Mouse (Mus musculus) myocyte (in vitro differentiated cells): Measurements from ENCODE around the gene Tmem189. TPM values are rescaled to one million over a fixed set of nuclear protein-coding genes. Genes with fewer than 3 reads are reported as not detected.

Experiments
- H3K27me3 ChIP-seq: one replicate; pipeline ENCODE4 v1.6.1; 2011; ENCODE audit not compliant: control insufficient read depth, insufficient read depth, insufficient read length
- H3K36me3 ChIP-seq: one replicate; pipeline ENCODE4 v1.6.1; 2011; ENCODE audit not compliant: control insufficient read depth, insufficient read depth
- H3K4me2 ChIP-seq: one replicate; pipeline ENCODE4 v1.6.1; 2011; ENCODE audit warnings: low read depth, control low read depth
- H3K4me3 ChIP-seq: one replicate; pipeline ENCODE4 v1.5.1; 2011; ENCODE audit warnings: mild to moderate bottlenecking, control low read depth, moderate library complexity
- H3K79me2 ChIP-seq: one replicate; pipeline ENCODE4 v1.6.1; 2011; ENCODE audit not compliant: control insufficient read depth, insufficient read depth
- H3ac ChIP-seq: one replicate; pipeline ENCODE4 v1.6.1; 2011; ENCODE audit not compliant: control insufficient read depth, insufficient read length
- CEBPB ChIP-seq: IDR thresholded peaks from 2 replicates; pipeline ENCODE4 v1.6.1; 2011; ENCODE audit warnings: mild to moderate bottlenecking, moderate library complexity; ENCODE audit not compliant: poor library complexity, insufficient read depth, severe bottlenecking
- E2F4 ChIP-seq: IDR thresholded peaks from one replicate; pipeline ENCODE4 v1.6.1; 2011; ENCODE audit warnings: mild to moderate bottlenecking, control low read depth, moderate library complexity; ENCODE audit not compliant: insufficient read depth
- MAX ChIP-seq: IDR thresholded peaks from one replicate; pipeline ENCODE4 v1.6.1; 2011; ENCODE audit warnings: low read depth, mild to moderate bottlenecking, control low read depth
- MYOD1 ChIP-seq, 3 experiments: IDR thresholded peaks; one replicate each; pipeline ENCODE4 v1.6.1; 2011; ENCODE audit warnings: control low read depth in 2 of 3, low read depth in 2 of 3, mild to moderate bottlenecking in 2 of 3, moderate library complexity in 1 of 3; ENCODE audit not compliant: insufficient read length in 2 of 3, control insufficient read depth in 1 of 3
- MYOG ChIP-seq, 3 experiments: IDR thresholded peaks; one replicate each; pipeline ENCODE4 v1.6.1; 2011; ENCODE audit warnings: control low read depth in 2 of 3, low read depth in 2 of 3, mild to moderate bottlenecking in 2 of 3; ENCODE audit not compliant: insufficient read length in 2 of 3, control insufficient read depth in 1 of 3, insufficient read depth in 1 of 3
- POLR2A ChIP-seq: IDR thresholded peaks from one replicate; pipeline ENCODE4 v1.6.1; 2011; ENCODE audit warnings: low read depth, mild to moderate bottlenecking, control low read depth, moderate library complexity; ENCODE audit not compliant: insufficient read length
- POLR2AphosphoS2 ChIP-seq: IDR thresholded peaks from one replicate; pipeline ENCODE4 v1.6.1; 2011; ENCODE audit warnings: low read depth, control low read depth; ENCODE audit not compliant: insufficient read length
- REST ChIP-seq: IDR thresholded peaks from one replicate; pipeline ENCODE4 v1.6.1; 2011; ENCODE audit warnings: mild to moderate bottlenecking, control low read depth, moderate library complexity; ENCODE audit not compliant: insufficient read depth, insufficient read length
- SRF ChIP-seq: IDR thresholded peaks from one replicate; pipeline ENCODE4 v1.6.1; 2011; ENCODE audit warnings: low read depth; ENCODE audit not compliant: control insufficient read depth, insufficient read length
- TCF12 ChIP-seq: IDR thresholded peaks from one replicate; pipeline ENCODE4 v1.6.1; 2011; ENCODE audit warnings: mild to moderate bottlenecking, control low read depth; ENCODE audit not compliant: poor library complexity, insufficient read depth, severe bottlenecking
- TCF3 ChIP-seq: IDR thresholded peaks from one replicate; pipeline ENCODE4 v1.6.1; 2011; ENCODE audit warnings: low read depth, control low read depth; ENCODE audit not compliant: insufficient read length
- USF1 ChIP-seq: IDR thresholded peaks from one replicate; pipeline ENCODE4 v1.6.1; 2011; ENCODE audit warnings: low read depth, mild to moderate bottlenecking, control low read depth, moderate library complexity
- polyA plus RNA-seq: library from polyadenylated mRNA; unstranded; fragments of >200 nt; fragmentation: generic; extraction: Trizol; gene quantifications from one replicate; pipeline ENCODE4 v1.2.1, GENCODE M21; 2012; ENCODE audit warnings: missing spikeins

The Tmem189 gene
- polyA plus RNA-seq, 1 experiment: 91.9 TPM

DNA sequence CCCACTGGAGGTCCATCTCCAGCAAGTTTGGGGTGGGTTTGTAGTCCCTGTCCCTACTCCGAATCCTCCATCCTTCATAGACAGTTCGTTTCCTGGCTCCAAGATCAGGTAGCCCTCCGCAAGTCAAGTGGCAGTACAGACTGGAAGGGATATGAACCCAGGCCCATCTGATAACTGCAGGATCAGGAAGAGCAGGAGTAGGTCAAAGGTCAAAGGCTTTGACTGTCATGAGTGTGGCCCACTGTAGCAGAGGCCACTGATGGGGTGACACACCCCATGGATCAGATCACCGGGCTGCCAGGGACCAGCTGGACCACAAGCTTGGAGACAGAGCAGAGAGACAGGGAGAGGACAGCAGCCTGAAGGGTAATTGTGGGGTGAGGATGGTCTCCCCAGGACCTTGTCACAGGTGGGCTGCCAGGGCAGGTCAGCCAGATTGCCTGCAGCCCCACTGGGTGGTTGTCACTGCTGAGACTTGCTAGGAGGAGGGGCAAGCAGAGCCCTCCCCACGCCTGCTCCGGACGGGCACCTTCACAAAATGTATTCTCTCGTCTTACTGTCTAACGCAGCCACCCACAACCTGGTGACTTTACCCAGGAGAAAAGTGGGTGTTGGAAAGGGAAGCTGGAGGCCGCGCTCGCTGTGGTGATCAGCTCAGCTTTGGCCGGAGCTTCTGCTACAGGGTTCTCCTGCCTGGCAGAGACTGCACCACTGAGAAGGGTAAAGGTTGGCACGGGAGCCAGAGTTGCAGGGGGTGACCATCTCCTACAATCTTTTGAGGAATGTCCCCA lies 2.4 kb upstream of the Tmem189 start:
- Histone ChIP-seq H3K4me3 (peak overlapping the region; percentile 95), H3ac (no peak overlapping the region), H3K27me3 (no peaks in the 10 kb centered on the region), H3K36me3 (peaks cover 13% of the 10 kb centered on the region), H3K4me2 (peak overlapping the region; percentile 91), H3K79me2 (peaks cover 28% of the 10 kb centered on the region)
- TF ChIP-seq CEBPB: no peak
- peak; percentile 64 for TF ChIP-seq POLR2AphosphoS2
- peak; percentile 53 for TF ChIP-seq POLR2A

DNA sequence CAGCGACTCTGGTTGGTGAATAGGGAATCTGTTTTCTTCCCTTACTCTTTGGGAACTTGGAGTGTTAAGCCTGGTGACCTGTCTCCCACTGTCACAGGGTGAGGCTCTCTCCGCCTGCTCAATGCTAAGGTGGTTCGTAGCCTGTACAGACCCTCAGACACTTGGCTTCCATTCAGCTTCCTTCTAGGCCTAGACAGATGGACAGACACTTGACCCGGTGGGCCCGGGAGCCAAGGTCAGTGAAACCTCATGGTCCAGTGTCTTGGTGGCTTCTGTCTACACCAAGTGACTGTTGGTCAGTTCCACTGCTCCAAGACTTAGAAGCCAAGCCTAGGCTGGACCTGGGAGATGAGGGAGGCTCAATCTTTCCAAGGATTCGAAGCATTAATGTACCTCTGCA lies 1.8 kb upstream of the Tmem189 start:
- no peak for TF ChIP-seq CEBPB
- TF ChIP-seq MAX: no peak
- TF ChIP-seq USF1: no peak
- TF ChIP-seq REST: no peak
- no peak for TF ChIP-seq POLR2AphosphoS2
- TF ChIP-seq SRF: no peak
- TF ChIP-seq MYOG (IDR thresholded peaks at IDR 0.05; ENCODE audit: control insufficient read depth in 1 of 3, insufficient read depth in 1 of 3, insufficient read length in 2 of 3, low read depth in 2 of 3): no peak
- no peak for TF ChIP-seq POLR2A
- no peak for TF ChIP-seq E2F4
- TF ChIP-seq TCF12: no peak
- TF ChIP-seq TCF3: no peak
- TF ChIP-seq MYOD1 (IDR thresholded peaks at IDR 0.05; ENCODE audit: control insufficient read depth in 1 of 3, insufficient read length in 2 of 3, low read depth in 2 of 3): no peak
- Histone ChIP-seq H3K4me2 (peak overlapping the region; percentile 91), H3K79me2 (peaks cover 28% of the 10 kb centered on the region), H3K27me3 (no peaks in the 10 kb centered on the region), H3K36me3 (peaks cover 13% of the 10 kb centered on the region), H3K4me3 (peak overlapping the region; percentile 95), H3ac (no peak overlapping the region)

DNA sequence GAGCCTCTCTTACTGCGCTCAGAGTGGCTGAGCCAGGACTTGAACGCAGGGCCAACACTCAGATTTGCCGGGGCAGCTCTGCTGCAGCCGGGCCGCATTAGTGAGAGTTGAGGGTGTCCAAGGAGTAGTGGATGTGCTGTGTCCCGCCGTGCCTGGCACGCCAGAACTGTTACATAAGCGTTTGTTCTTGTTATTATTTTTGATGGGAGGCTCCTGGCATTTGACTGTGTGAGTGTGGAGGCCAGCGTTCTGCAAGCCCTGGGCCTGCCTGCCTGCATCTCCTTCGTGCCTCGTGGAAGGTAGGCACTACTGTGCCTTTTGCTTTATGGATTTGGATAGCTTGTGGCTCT lies 1.3 kb upstream of the Tmem189 start:
- Histone ChIP-seq H3ac (peak overlapping the region; percentile 97), H3K4me3 (peak overlapping the region; percentile 95), H3K27me3 (no peaks in the 10 kb centered on the region), H3K4me2 (peak overlapping the region; percentile 91), H3K36me3 (peaks cover 13% of the 10 kb centered on the region), H3K79me2 (peaks cover 28% of the 10 kb centered on the region)
- TF ChIP-seq MYOD1 (IDR thresholded peaks at IDR 0.05; ENCODE audit: control insufficient read depth in 1 of 3, insufficient read length in 2 of 3, low read depth in 2 of 3) (no peak), CEBPB (no peak), E2F4 (no peak), POLR2A (no peak), SRF (no peak), TCF3 (no peak), MAX (no peak), USF1 (no peak), TCF12 (no peak), REST (no peak), MYOG (IDR thresholded peaks at IDR 0.05; ENCODE audit: control insufficient read depth in 1 of 3, insufficient read depth in 1 of 3, insufficient read length in 2 of 3, low read depth in 2 of 3) (no peak), POLR2AphosphoS2 (no peak)

DNA sequence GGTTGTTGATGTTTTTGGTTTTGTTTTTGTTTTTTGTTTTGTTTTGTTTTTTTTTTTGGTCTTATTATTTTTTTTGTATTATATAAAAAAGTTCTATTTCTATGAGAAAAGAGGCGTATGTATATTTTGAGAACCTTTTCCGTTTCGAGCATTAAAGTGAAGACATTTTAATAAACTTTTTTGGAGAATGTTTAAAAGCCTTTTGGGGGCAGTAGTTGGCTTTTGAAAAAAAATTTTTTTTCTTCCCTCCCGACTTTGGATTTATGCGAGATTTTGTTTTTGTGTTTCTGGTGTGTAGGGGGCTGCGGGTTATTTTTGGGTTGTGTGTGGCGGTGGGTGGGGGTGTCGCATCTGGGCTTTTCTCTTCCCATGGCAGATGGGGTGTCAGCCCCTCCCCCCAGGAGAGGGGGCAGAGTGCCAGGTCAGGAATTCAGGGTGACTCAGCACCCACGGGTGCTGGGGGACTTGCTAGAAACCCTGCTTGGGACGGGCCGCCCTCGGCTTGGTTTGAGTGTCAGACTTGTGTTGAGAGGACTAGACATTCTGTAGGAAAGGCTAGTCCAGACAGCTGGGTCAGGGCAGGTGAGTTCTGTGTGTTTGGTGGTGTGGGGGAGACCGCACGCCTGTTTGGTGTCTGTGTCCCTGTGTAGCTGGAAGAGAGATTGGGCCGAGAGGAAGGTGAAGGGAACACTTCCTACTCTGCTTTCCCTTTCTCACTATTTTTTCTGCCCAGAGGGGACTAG lies 768 bp upstream of the Tmem189 start:
- peaks cover 28% of the 10 kb centered on the region for H3K79me2 ChIP-seq
- peaks cover 13% of the 10 kb centered on the region for H3K36me3 ChIP-seq
- H3K27me3 ChIP-seq: no peaks in the 10 kb centered on the region
- peak overlapping the region; percentile 97 for H3ac ChIP-seq
- peak in 1 of 3 experiments; percentile 36 for TF ChIP-seq MYOG (IDR thresholded peaks at IDR 0.05; ENCODE audit: control insufficient read depth in 1 of 3, insufficient read depth in 1 of 3, insufficient read length in 2 of 3, low read depth in 2 of 3)
- TF ChIP-seq POLR2AphosphoS2: peak; percentile 73
- no peak for TF ChIP-seq TCF3
- peak overlapping the region; percentile 91 for H3K4me2 ChIP-seq
- H3K4me3 ChIP-seq: peak overlapping the region; percentile 95
